Comparison of ENCODE assay signal across 9 mouse cellular contexts in the genomic region with DNA sequence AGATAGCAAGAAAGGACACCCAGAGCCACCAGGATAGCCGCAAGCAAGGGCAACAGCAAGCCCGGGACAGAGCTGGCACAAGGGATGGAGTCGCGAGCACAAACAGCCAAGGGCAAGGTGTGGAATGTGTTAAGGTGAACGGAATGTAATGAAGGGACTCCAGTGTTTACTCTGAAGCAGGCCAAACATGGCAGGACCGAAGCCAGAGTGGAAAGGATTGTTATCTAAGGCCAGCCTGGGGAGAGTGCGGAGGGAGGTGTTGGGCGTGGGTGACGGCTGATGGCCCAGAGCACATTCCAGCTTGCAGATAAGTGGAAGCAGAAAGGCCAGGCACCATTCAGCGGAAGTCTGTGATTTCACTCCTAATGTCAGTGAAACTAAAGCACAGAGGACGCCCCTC.
DNase-seq lines count a peak whose midpoint lies in the region; ATAC-seq lines count a peak whose summit lies in the region.
"Had no signal": no experiment of that assay in that cellular context is flagged by ENCODE, and none has a peak within 500 bp of the region (broad histone marks: within the 10 kb centered on the region; RNA-seq: fewer than 3 reads in every experiment).

No protein-coding gene starts in this region.

- H3K36me3 ChIP-seq in heart, embryonic 12.5 days = no peaks in the 10 kb centered on the region
- H3K36me3 ChIP-seq in forebrain, embryonic 14.5 days (ENCODE audit: control insufficient read depth, insufficient read depth, low read length) = no peaks in the 10 kb centered on the region

- H3K27ac ChIP-seq in heart, embryonic 12.5 days (ENCODE audit: poor library complexity, severe bottlenecking) = peak overlapping the region; percentile 97
- no peak overlapping the region for H3K27ac ChIP-seq in forebrain, embryonic 14.5 days (ENCODE audit: low read depth, low read length)

- peak; percentile 81 for ATAC-seq in heart, embryonic 12.5 days (ENCODE audit: insufficient number of reproducible peaks, low FRiP score)
- ATAC-seq in megakaryocyte-erythroid progenitor cell, adult 5-6 weeks (replicated peaks; ENCODE audit: low FRiP score, low TSS enrichment, poor library complexity, severe bottlenecking) = peak; percentile 68
- no peak for ATAC-seq in forebrain, embryonic 14.5 days

- peak overlapping the region; percentile 24 for H3K9ac ChIP-seq in heart, embryonic 12.5 days
- H3K9ac ChIP-seq in forebrain, embryonic 14.5 days (ENCODE audit: low read length) = no peak overlapping the region

- no peaks in the 10 kb centered on the region for H3K9me3 ChIP-seq in heart, embryonic 12.5 days (replicated peaks)
- H3K9me3 ChIP-seq in forebrain, embryonic 14.5 days (replicated peaks; ENCODE audit: control insufficient read depth, low read length) = no peaks in the 10 kb centered on the region
- H3K9me3 ChIP-seq: megakaryocyte, embryonic 14.5 days had no signal

- H3K27me3 ChIP-seq in heart, embryonic 12.5 days (replicated peaks) = no peaks in the 10 kb centered on the region
- no peaks in the 10 kb centered on the region for H3K27me3 ChIP-seq in forebrain, embryonic 14.5 days (replicated peaks; ENCODE audit: control insufficient read depth, insufficient read depth, low read length)

- DNase-seq in embryo, embryonic 11 days = peak; percentile 50
- peak; percentile 45 to 70 for DNase-seq in kidney, postnatal 36 days
- no peak for DNase-seq in forebrain, embryonic 14.5 days (ENCODE audit: low spot score)
- no peak for DNase-seq in spleen, postnatal 4 days (ENCODE audit: low spot score in 2 of 2)
- DNase-seq in layer of hippocampus, adult 11-12 months (ENCODE audit: low spot score) = no peak
- no peak for DNase-seq in thymus, postnatal 10 days (ENCODE audit: low spot score in 2 of 2)

- WGBS in heart, embryonic 12.5 days = 1% methylated on average over 11 of the region's 11 CpGs
- 76% methylated on average over 11 of the region's 11 CpGs for WGBS in forebrain, embryonic 14.5 days

- H3K4me3 ChIP-seq in heart, embryonic 12.5 days = no peak overlapping the region
- H3K4me3 ChIP-seq in forebrain, embryonic 14.5 days (ENCODE audit: low read depth, low read length) = no peak overlapping the region
- H3K4me3 ChIP-seq: megakaryocyte, embryonic 14.5 days had no signal

- H3K4me2 ChIP-seq in heart, embryonic 12.5 days = peak overlapping the region; percentile 50
- H3K4me2 ChIP-seq in forebrain, embryonic 14.5 days (ENCODE audit: low read length) = no peak overlapping the region

- peaks cover 57% of the 10 kb centered on the region for H3K4me1 ChIP-seq in heart, embryonic 12.5 days (replicated peaks)
- no peaks in the 10 kb centered on the region for H3K4me1 ChIP-seq in forebrain, embryonic 14.5 days (ENCODE audit: control insufficient read depth, insufficient read depth, low read length)
- H3K4me1 ChIP-seq: megakaryocyte, embryonic 14.5 days had no signal

Comparison
In these comparisons a context has a peak if more than half of its experiments do, and no peak if none do; other contexts are left out.
1. DNase-seq: peak in embryo, embryonic 11 days (single experiment) and kidney, postnatal 36 days (2 of 2); none in forebrain, embryonic 14.5 days (single experiment), spleen, postnatal 4 days (0 of 2), layer of hippocampus, adult 11-12 months (single experiment) and thymus, postnatal 10 days (0 of 2).